Mouse (Mus musculus) megakaryocyte, adult 5-6 weeks (primary cell): ENCODE results near the gene Exoc3. TPM values are rescaled to one million over a fixed set of nuclear protein-coding genes. Genes with fewer than 3 reads are reported as not detected.

ENCODE experiments used
- ATAC-seq: 2 replicates; pipeline ENCODE4 v1.8.0; 2016; ENCODE audit warnings: mild to moderate bottlenecking, inconsistent platforms; ENCODE audit not compliant: poor library complexity, severe bottlenecking
- total RNA-seq, 2 experiments: library from RNA; stranded (forward) in 1 of 2; stranded (reverse) in 1 of 2; fragments of 153-499, 151-499 nt in 1 of 2; fragments of 221-1000, 200-1000 nt in 1 of 2; gene quantifications; 2 replicates each; pipeline versions ENCODE4 v1.2.3 to v1.2.4; 2015 to 2017

Exoc3 gene
- total RNA-seq, 2 experiments from 2014 or later: 29.4 to 51.0 TPM

DNA sequence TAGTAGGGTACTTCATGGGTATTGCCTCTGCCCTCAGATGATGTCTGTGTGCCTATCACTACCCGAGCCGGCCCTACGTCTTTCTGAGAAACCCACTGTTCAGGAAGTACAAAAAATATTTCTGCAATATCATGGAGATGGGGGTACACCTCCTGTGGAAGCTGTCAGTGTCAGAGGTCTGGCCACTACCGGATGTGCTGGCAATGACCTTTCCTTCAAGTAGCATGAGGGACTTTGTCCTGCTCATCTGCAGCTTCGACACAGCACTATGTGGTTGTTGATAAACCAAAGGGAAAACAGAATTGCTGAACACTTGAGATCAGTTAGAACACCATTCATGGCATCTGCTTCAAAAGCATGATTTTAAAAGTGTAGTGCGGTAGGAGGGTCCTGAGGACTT, 67.7 kb downstream of the Exoc3 start:
- ATAC-seq: no peak

DNA sequence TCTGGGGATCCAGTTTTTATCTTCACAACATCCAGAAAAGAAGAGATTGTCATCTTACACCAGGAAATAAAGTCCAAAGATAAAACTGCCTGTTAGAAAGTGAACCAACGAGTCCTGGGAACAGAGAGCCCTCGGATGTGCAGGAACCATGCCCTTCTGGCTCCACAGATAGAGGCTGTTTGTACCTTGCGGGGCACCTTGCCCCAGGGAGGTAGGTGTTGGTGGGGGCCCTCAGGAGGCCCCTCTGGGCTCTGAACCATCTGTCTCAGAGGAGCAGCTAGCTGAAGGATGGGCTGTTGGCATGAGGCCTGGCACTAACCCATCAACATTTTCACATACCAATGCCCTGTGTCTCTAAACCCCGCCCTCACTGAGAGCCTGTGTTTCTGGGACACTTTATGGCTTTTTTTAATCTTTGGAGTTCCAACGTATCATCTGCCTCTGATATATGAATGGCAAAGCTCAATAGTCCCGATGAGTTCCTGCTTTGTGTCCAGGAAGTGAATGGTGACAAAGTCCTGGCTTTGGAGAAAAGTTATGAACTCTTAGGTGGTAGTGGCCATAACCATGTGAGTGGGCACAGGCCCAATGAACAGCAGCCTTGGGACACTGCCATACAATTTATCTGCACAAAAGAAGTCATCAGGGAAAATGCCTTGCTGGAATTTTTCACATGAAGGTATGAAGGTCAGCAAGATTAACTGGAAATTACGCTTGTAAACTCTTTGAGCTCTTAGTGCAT, 69.5 kb downstream of the Exoc3 start:
- ATAC-seq: no peak

DNA sequence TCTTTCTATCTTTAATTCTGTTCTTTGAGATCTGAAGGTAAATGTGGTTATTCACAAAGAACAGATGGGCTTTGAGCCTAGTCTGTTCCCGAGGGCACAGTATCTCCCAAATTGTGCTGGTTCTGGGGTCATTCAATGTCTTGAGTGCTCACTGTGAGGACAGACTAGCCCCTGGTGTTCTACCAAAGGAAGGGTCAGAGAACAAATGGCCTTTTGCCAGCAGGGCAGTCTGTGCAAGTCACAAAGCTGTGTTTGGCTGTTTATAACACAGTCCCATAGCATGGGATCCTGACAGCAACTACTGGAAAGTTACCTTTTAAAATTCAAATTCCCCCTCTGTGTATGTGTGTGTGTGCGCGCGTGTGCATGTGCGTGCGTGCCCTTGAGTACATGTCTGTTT, 78.6 kb downstream of the Exoc3 start:
- no peak for ATAC-seq

DNA sequence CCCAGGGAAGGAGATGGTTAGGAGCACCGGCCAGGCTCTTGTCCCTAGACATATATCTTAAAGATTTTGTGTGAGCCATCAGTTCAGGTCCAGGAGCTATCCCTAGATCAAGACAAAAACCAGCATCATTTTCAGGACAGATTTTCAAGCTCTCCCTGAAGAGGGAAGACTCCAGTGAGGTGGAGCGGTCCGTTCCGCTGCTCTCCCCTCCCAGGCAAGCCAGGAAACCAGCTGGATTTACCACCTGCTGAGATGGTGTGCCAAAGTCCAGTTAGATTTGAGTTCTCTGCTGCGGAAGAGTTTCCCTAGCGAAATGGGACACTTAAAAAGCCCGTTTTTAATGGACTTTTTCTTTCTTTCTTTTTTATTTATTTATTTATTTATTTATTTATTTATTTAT, 81.0 kb downstream of the Exoc3 start:
- ATAC-seq: no peak

DNA sequence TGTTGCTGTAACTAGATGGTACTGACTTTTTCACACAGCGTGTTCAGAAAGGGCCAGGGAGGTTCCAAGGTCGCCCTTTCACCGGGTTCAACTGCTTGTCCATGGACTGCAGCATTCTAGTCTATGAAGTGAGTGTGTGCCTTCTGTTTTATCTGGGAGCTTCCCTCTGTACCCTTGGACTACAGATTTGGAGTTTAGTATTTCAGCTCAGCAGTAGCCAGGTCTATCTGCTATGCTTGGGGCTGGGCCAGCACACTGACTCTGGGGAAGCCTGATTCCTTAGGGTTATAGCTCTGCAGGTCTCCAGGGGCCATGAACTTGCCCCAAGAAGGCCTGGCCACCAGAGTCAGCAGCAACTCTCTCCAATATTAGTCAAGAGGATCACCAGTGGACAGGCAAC, 85.9 kb downstream of the Exoc3 start:
- ATAC-seq: no peak

DNA sequence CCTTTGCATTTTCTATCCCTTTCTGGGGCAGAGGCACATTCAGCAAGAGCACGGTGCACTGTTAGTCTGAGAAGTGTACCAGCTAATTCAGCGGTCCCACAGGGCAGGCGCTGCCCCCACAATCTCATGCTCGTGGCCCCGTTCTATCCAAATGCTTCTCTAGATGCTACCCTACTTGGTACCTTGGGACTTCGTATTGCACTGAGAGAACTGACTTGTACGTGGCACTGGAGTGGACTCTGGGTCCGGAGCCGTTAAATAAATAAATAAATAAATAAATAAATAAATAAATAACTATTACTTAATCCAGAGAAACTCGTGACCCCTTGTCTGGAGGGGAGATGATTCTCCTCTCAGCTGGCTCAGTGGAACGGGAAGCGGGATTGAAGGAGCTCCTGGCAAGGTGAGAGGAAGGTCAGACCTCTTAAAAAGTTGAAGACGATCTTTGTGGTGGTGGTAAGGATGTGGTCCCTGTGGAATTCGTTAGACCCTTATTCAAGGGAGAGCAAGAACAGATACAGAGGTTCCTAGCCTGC, 86.7 kb downstream of the Exoc3 start:
- ATAC-seq: no peak

DNA sequence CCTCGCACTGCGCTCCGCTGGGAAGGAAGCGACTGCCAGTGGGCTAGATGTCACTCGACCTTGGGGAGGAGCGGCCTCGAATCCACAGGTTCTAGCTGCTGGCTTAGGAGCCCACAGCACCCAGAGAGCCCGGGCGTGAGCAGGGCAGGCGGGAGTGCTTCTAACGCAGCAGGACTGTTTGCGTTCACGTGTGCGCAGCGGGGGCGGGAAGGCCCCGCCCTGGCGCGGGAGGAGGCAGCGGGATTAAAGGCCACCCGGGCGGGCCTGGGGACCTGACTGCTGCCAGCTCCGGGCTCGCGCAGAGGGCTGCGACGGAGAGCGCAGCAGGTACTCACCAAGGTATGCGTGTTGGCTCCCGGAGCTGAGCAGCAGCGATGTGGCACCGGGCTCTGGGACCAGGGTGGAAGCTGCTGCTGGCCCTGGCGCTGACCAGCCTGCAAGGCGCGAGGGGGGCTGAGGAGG, 87.4 kb downstream of the Exoc3 start, which contains the start of gene Slc9a3:
Gene Slc9a3, plus strand, starts transcription at position 317 of the 462 bp plus-strand sequence.
- ATAC-seq: no peak

Other genes with a start within 250 kb of the Exoc3 start
- gene Zdhhc11, start 244.9 kb downstream of the Exoc3 start, total RNA-seq (2015): not detected in 2 replicates
- gene Zdhhc11, start 244.9 kb downstream of the Exoc3 start, total RNA-seq (2017): not detected in 2 replicates
- 0.05 and 0.16 TPM in 2 replicates for gene Tppp, start 199.3 kb downstream of the Exoc3 start, total RNA-seq (2015)
- gene Tppp, start 199.3 kb downstream of the Exoc3 start, total RNA-seq (2017): 0.08 and 0.51 TPM in 2 replicates
- 7.6 and 8.2 TPM in 2 replicates for gene Cep72, start 146.4 kb downstream of the Exoc3 start, total RNA-seq (2015)
- gene Cep72, start 146.4 kb downstream of the Exoc3 start, total RNA-seq (2017): 8.9 and 15.7 TPM in 2 replicates
- not detected in 2 replicates for gene Slc9a3, start 87.3 kb downstream of the Exoc3 start, total RNA-seq (2015)
- gene Slc9a3, start 87.3 kb downstream of the Exoc3 start, total RNA-seq (2017): not detected in 2 replicates
- 0.29 and 1.3 TPM in 2 replicates for gene Ahrr, start 83.6 kb upstream of the Exoc3 start, total RNA-seq (2015)
- 1.1 TPM in 2 replicates for gene Ahrr, start 83.6 kb upstream of the Exoc3 start, total RNA-seq (2017)
- gene Pdcd6, start 108.8 kb upstream of the Exoc3 start, total RNA-seq (2015): 135 and 141 TPM in 2 replicates
- gene Pdcd6, start 108.8 kb upstream of the Exoc3 start, total RNA-seq (2017): 92.4 and 99.5 TPM in 2 replicates
- 141 and 145 TPM in 2 replicates for gene Sdha, start 141.5 kb upstream of the Exoc3 start, total RNA-seq (2015)
- 165 and 179 TPM in 2 replicates for gene Sdha, start 141.5 kb upstream of the Exoc3 start, total RNA-seq (2017)
- gene Ccdc127, start 141.6 kb upstream of the Exoc3 start, total RNA-seq (2015): 18.8 and 26.5 TPM in 2 replicates
- 30.9 and 54.1 TPM in 2 replicates for gene Ccdc127, start 141.6 kb upstream of the Exoc3 start, total RNA-seq (2017)
- not detected in 2 replicates for gene Lrrc14b, start 155.3 kb upstream of the Exoc3 start, total RNA-seq (2015)
- gene Lrrc14b, start 155.3 kb upstream of the Exoc3 start, total RNA-seq (2017): not detected in 2 replicates
- 1.5 and 2.6 TPM in 2 replicates for gene Zfp72, start 182.1 kb upstream of the Exoc3 start, total RNA-seq (2015)
- gene Zfp72, start 182.1 kb upstream of the Exoc3 start, total RNA-seq (2017): 0.53 and 1.7 TPM in 2 replicates
- gene Ftl1-ps1, start 191.0 kb upstream of the Exoc3 start, total RNA-seq (2015): 154 and 174 TPM in 2 replicates
- 32.7 and 33.9 TPM in 2 replicates for gene Ftl1-ps1, start 191.0 kb upstream of the Exoc3 start, total RNA-seq (2017)